Mouse (Mus musculus) limb, embryonic 14.5 days (tissue): ENCODE measurements around the gene Rbms3. TPM values are rescaled to one million over a fixed set of nuclear protein-coding genes. Genes with fewer than 3 reads are reported as not detected.
A peak's percentile ranks its signal among the peaks of the same experiment; 100 is the strongest.

ENCODE experiments used
- ATAC-seq: fragments of 200-750 bp; cut with Nextera tagmentation; 2 replicates; pipeline ENCODE4 v1.8.0; 2017; ENCODE audit warnings: low read depth, moderate number of reproducible peaks, moderate TSS enrichment; ENCODE audit not compliant: low FRiP score
- DNase-seq: peaks from one replicate; pipeline ENCODE4 v3.0.0-alpha.2; 2015; ENCODE audit warnings: low spot score
- H3K27ac ChIP-seq: fragments of 300-500 bp; sonication (generic); replicated peaks from 2 replicates; pipeline ENCODE4 v1.5.1; 2014; ENCODE audit warnings: low read depth, mild to moderate bottlenecking, low read length, moderate library complexity, mixed read lengths
- H3K27me3 ChIP-seq: fragments of 300-500 bp; sonication (generic); 2 replicates; pipeline ENCODE4 v1.6.1; 2014; ENCODE audit warnings: low read length, mixed read lengths; ENCODE audit not compliant: control insufficient read depth, insufficient read depth
- H3K36me3 ChIP-seq: fragments of 300-500 bp; sonication (generic); 2 replicates; pipeline ENCODE4 v1.6.1; 2014; ENCODE audit warnings: mild to moderate bottlenecking, low read length, moderate library complexity, mixed read lengths; ENCODE audit not compliant: control insufficient read depth, insufficient read depth
- H3K4me1 ChIP-seq: fragments of 300-500 bp; sonication (generic); 2 replicates; pipeline ENCODE4 v1.6.1; 2014; ENCODE audit warnings: antibody characterized with exemption, low read length, mixed read lengths; ENCODE audit not compliant: control insufficient read depth, insufficient read depth
- H3K4me2 ChIP-seq: fragments of 300-500 bp; sonication (generic); replicated peaks from 2 replicates; pipeline ENCODE4 v1.6.1; 2014; ENCODE audit warnings: low read depth, mild to moderate bottlenecking, low read length, moderate library complexity; ENCODE audit not compliant: severe bottlenecking
- H3K4me3 ChIP-seq: fragments of 300-500 bp; sonication (generic); replicated peaks from 2 replicates; pipeline ENCODE4 v1.5.1; 2014; ENCODE audit warnings: low read length
- H3K9ac ChIP-seq: fragments of 300-500 bp; sonication (generic); 2 replicates; pipeline ENCODE4 v1.6.1; 2014; ENCODE audit warnings: mild to moderate bottlenecking, low read depth, low read length, moderate library complexity; ENCODE audit not compliant: severe bottlenecking
- H3K9me3 ChIP-seq: fragments of 300-500 bp; sonication (generic); 2 replicates; pipeline ENCODE4 v1.6.1; 2016; ENCODE audit warnings: low read length; ENCODE audit not compliant: control insufficient read depth
- POLR2A ChIP-seq: fragments of 200-500 bp; IDR thresholded peaks from 2 replicates; pipeline ENCODE4 v1.8.0; 2012; ENCODE audit warnings: inconsistent platforms, mild to moderate bottlenecking, moderate library complexity, borderline replicate concordance; ENCODE audit not compliant: insufficient read depth, insufficient read length; ENCODE audit errors: extremely low read depth
- WGBS: fragments of 180-500 bp; shearing (Covaris S2); extraction: QIAGEN DNeasy Blood & Tissue Kit; methylation state at CpG from one replicate; pipeline ENCODE4 v1.1.7; 2014; 5-methylcytosine and 5-hydroxymethylcytosine counted together
- polyA plus RNA-seq, 2 experiments: library from polyadenylated mRNA; depleted of rRNA in 1 of 2; stranded (reverse) in 1 of 2; unstranded in 1 of 2; fragments of >200 nt; fragmentation: Nextera tagmentation in 1 of 2; extraction: Ambion mirVana in 1 of 2; gene quantifications; 2 replicates each; pipeline versions ENCODE4 v1.2.1 to v1.2.3; 2012 to 2014

The Rbms3 gene
- polyA plus RNA-seq, 2 experiments = 42.1 to 94.5 TPM

- no peak overlapping the region for H3K4me3 ChIP-seq
- ATAC-seq = no peak
- no peak overlapping the region for H3K9ac ChIP-seq
- 88% methylated on average over 9 of the region's 9 CpGs for WGBS
- no peaks in the 10 kb centered on the region for H3K36me3 ChIP-seq
- H3K4me2 ChIP-seq = no peak overlapping the region
- TF ChIP-seq POLR2A = no peak
- no peaks in the 10 kb centered on the region for H3K4me1 ChIP-seq
- no peak overlapping the region for H3K27ac ChIP-seq
- no peak for DNase-seq
- no peaks in the 10 kb centered on the region for H3K9me3 ChIP-seq
- H3K27me3 ChIP-seq = no peaks in the 10 kb centered on the region
Measured at GRCm38 (mm10) chr9:117599341-117599740, 30.4 kb downstream of the Rbms3 start.

GRCm38 (mm10) chr9:117596162-117596561 lies 33.6 kb downstream of the Rbms3 start:
- Histone ChIP-seq H3K4me3 (no peak overlapping the region), H3K9me3 (no peaks in the 10 kb centered on the region), H3K27ac (no peak overlapping the region), H3K4me1 (no peaks in the 10 kb centered on the region), H3K9ac (no peak overlapping the region), H3K27me3 (no peaks in the 10 kb centered on the region), H3K4me2 (no peak overlapping the region), H3K36me3 (no peaks in the 10 kb centered on the region)
- ATAC-seq (no peak), DNase-seq (no peak)
- no peak for TF ChIP-seq POLR2A
- WGBS = 55% methylated on average over 5 of the region's 5 CpGs

DNA sequence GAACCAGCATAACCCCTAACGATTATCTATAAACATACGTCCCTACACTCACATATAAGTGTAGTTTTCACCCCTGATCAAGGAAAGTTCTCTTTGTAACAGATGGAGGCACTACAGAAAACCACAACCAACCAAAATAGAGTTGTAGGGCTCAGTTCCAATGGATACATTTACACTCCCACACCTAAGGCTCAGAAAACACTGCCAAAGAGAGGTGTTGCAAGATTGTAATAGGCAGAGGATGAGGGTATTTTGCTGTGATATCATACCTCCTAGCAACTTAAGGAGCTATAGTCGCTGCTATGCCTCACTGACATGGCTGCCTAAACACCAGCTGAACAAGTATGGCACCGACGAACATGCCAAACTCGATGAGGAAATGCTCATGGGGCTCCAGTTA lies 44.4 kb downstream of the Rbms3 start:
- Histone ChIP-seq H3K4me3 (no peak overlapping the region), H3K9ac (no peak overlapping the region), H3K9me3 (no peaks in the 10 kb centered on the region), H3K27me3 (no peaks in the 10 kb centered on the region), H3K4me2 (no peak overlapping the region), H3K36me3 (no peaks in the 10 kb centered on the region), H3K27ac (no peak overlapping the region), H3K4me1 (no peaks in the 10 kb centered on the region)
- ATAC-seq (no peak), DNase-seq (no peak)
- no peak for TF ChIP-seq POLR2A
- WGBS = 88% methylated on average over 6 of the region's 6 CpGs

DNA sequence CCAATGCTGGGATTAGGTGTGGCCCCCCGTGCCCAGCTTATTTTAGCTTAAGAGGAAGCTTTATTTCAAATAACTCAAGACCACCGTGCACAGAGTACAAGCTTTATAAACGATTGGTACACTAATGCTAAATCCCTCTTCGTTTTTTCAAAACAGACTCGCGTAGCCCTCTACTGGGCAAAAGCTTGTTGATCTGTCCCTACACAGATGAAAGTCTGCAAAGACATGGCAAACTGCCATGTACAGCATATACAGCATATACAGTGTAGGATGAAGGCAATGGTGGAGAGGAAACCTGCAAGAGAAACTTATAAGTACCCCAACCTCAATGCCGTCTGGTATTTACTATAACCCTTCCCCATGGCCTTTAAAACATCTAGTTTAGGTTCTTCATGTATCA lies 46.1 kb downstream of the Rbms3 start:
- Histone ChIP-seq H3K4me2 (no peak overlapping the region), H3K9me3 (no peaks in the 10 kb centered on the region), H3K4me3 (no peak overlapping the region), H3K27me3 (no peaks in the 10 kb centered on the region), H3K4me1 (no peaks in the 10 kb centered on the region), H3K9ac (no peak overlapping the region), H3K36me3 (no peaks in the 10 kb centered on the region), H3K27ac (no peak overlapping the region)
- DNase-seq (peak; percentile 82), ATAC-seq (no peak; the same call in 1 of the 2 replicates)
- 52% methylated on average over 7 of the region's 7 CpGs for WGBS
- no peak for TF ChIP-seq POLR2A

GRCm38 (mm10) chr9:117582591-117582990 lies 47.1 kb downstream of the Rbms3 start:
- H3K4me1 ChIP-seq = no peaks in the 10 kb centered on the region
- ATAC-seq (no peak), DNase-seq (no peak)
- H3K27me3 ChIP-seq = no peaks in the 10 kb centered on the region
- TF ChIP-seq POLR2A = no peak
- no peak overlapping the region for H3K4me3 ChIP-seq
- H3K36me3 ChIP-seq = no peaks in the 10 kb centered on the region
- no peak overlapping the region for H3K4me2 ChIP-seq
- no peak overlapping the region for H3K27ac ChIP-seq
- H3K9me3 ChIP-seq = no peaks in the 10 kb centered on the region
- 83% methylated on average over 6 of the region's 6 CpGs for WGBS
- no peak overlapping the region for H3K9ac ChIP-seq

- DNase-seq (peak; percentile 28), ATAC-seq (no peak)
- Histone ChIP-seq H3K9me3 (no peaks in the 10 kb centered on the region), H3K36me3 (no peaks in the 10 kb centered on the region), H3K4me2 (no peak overlapping the region), H3K9ac (no peak overlapping the region), H3K27ac (no peak overlapping the region), H3K4me3 (no peak overlapping the region), H3K4me1 (peaks cover 7% of the 10 kb centered on the region), H3K27me3 (no peaks in the 10 kb centered on the region)
- no peak for TF ChIP-seq POLR2A
- WGBS = 73% methylated on average over 5 of the region's 5 CpGs
Measured at GRCm38 (mm10) chr9:117571186-117571855, 58.4 kb downstream of the Rbms3 start.
